Mouse (Mus musculus) neural tube, postnatal 0 days (tissue): ENCODE data around the gene Hspa12a. TPM values are rescaled to one million over a fixed set of nuclear protein-coding genes. Genes with fewer than 3 reads are reported as not detected.

Source experiments
- microRNA-seq: library from miRNA; unstranded; fragments of <30 nt; microRNA quantifications from one replicate; pipeline ENCODE4, GENCODE M21; 2016
- polyA plus RNA-seq: library from polyadenylated mRNA; unstranded; fragments of >200 nt; fragmentation: Nextera tagmentation; extraction: Ambion mirVana; gene quantifications from 2 replicates; pipeline ENCODE4 v1.2.1, GENCODE M21; 2015

Hspa12a gene
- 55.4 and 63.2 TPM in 2 replicates for polyA plus RNA-seq

GRCm38 (mm10) chr19:58942841-58943828 is at the start of gene Hspa12a, which contains the start of gene Eno4:
Gene Hspa12a, minus strand, starts transcription at chr19:58943654.
Gene Eno4, plus strand, starts transcription at chr19:58943425.

GRCm38 (mm10) chr19:58794284-58794683 is 149.2 kb downstream of the Hspa12a start, which contains the start of gene 1700019N19Rik:
Gene 1700019N19Rik, minus strand, starts transcription at chr19:58794461.

GRCm38 (mm10) chr19:58759423-58759822 is 184.0 kb downstream of the Hspa12a start, which contains the start of gene Pnliprp2:
Gene Pnliprp2, plus strand, starts transcription at chr19:58759719.

Small RNA genes lying within 50 kb of the gene (microRNA-seq; reads per million reads assigned to microRNA genes)
- gene Mir3086 = 1.5 reads per million

Other genes starting within 250 kb of the Hspa12a start
- gene Pnliprp1, start 214.8 kb downstream of the Hspa12a start, polyA plus RNA-seq = 0.23 and 0.35 TPM in 2 replicates
- gene Pnliprp2, start 183.9 kb downstream of the Hspa12a start, polyA plus RNA-seq = 0.19 and 0.24 TPM in 2 replicates
- gene 1700019N19Rik, start 149.2 kb downstream of the Hspa12a start, polyA plus RNA-seq = not detected in 2 replicates
- gene Eno4, start 229 bp downstream of the Hspa12a start, polyA plus RNA-seq = 1.2 and 2.0 TPM in 2 replicates
- gene Shtn1, start 132.4 kb upstream of the Hspa12a start, polyA plus RNA-seq = 43.5 and 50.6 TPM in 2 replicates
- not detected in 2 replicates for gene Vax1, start 226.4 kb upstream of the Hspa12a start, polyA plus RNA-seq